Mouse (Mus musculus) Muller cell, postnatal 12 days (primary cell): ENCODE data around the gene Gm10160.
"Not testable (repeated sequence)": the region's sequence is repeated elsewhere in the genome, so short reads cannot be mapped to it uniquely, and the experiment has no call there.

Source experiments
- DNase-seq: peaks from one replicate; pipeline ENCODE4 v3.0.0-alpha.2; 2015; ENCODE audit errors: inconsistent ontology term

The Gm10160 gene

GRCm38 (mm10) chr7:81858236-81858635 is 2.6 kb upstream of the Gm10160 start:
- DNase-seq, result no peak

DNA sequence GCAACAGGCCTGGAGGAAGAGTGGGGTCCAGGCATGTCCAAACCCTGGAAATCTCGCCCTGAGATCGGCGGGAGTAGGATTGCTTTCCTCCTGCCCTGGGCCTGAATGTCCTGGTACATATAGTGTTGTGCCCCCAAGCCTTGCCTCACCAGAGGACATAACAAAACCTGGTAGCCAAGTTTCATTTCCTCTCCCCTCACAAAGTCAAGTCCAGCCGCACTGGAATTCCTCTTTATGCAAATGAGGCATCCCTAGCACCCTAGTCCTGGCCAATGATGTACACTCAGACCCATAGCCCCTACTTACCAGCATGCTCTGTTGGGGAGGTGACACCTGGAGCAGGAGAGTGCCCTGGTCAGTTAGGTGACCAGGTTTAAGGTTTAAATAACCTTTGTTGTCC is 627 bp upstream of the Gm10160 start:
- DNase-seq, result no peak

GRCm38 (mm10) chr7:81854568-81855307 is 856 bp downstream of the Gm10160 start:
- DNase-seq, result no peak

DNA sequence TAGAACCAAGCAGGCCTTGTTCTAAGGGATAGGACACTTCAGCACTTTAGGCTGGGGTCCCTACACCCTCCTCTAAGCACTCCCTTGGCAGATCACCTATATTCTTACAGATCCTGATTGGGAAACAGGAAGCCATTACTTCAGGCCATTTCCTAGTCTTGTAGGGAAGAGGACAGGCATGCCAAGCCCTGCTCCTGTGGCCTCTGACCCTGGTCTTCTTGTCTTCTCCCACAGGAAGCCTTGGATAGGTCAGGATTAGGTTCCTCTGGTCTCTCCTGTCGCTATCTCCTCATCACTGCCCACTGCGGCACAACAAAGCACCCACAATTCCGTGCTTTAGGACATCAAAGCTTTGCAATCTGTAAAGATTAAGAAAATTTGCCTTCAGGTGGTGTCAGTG is 3.9 kb downstream of the Gm10160 start:
- no peak for DNase-seq

GRCm38 (mm10) chr7:81850171-81850570 is 5.4 kb downstream of the Gm10160 start:
- no peak for DNase-seq

DNA sequence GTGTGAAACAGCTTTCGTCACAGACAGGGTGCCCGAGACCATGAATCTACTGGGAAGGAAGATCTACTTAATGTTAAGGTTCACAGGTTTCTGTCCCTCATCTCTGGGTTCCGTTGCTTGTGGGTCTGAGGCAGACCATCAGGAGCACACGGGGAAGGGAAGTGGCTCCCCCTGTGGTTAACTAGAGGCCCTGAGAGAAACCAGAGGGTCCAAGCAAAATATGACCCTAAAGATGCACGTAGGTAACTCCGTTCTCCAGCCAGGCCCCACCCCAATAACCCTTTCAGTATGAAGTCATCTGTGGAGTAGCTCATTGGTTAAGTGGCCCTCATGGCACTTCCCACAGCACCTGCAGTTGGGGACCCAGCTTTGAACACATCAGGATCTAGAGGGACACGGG is 6.0 kb downstream of the Gm10160 start:
- DNase-seq, result no peak

GRCm38 (mm10) chr7:81849214-81849613 is 6.4 kb downstream of the Gm10160 start:
- no peak for DNase-seq

GRCm38 (mm10) chr7:81847777-81848176 is 7.8 kb downstream of the Gm10160 start:
- DNase-seq, result no peak

DNA sequence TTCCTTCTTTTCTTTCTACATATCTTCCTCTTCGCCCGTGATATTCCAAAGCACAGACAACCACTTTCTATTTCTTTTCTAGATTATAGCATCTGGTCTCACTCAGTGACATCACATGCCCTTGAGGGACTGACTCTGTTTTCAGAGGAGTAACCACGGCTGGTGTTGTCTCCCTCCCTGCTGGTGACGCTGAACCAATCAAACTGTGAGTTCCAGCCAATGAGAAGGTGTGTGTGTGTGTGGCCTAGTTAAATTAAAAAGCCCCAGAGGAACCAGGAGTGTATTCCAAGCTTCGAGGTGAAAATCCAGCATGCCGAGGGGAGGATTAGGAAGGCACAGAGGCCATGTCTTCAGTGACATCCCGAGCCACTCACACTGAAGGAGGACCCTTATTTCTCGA is 8.6 kb downstream of the Gm10160 start:
- DNase-seq, result no peak

DNA sequence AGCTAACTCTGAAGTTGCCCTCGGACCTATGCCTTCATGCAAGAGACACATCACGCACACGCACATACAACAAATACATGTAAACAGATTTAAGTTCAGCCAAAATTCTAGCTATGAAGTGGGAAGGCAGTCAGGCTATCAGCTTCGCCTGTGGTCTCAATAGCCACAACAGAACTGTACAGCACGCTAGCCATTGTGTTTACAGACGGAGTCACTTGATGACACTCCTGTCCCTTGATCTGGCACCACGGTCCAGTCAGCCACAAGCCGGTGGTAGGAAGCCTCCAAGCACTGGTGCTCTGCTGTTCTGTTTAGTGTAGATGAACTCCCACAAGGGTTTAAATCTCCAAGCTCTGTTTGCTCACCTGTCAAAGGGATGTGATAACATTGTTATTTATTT is 9.6 kb downstream of the Gm10160 start:
- no peak for DNase-seq

- DNase-seq, result no peak
Measured at GRCm38 (mm10) chr7:81845313-81845712, 10.3 kb downstream of the Gm10160 start.

DNA sequence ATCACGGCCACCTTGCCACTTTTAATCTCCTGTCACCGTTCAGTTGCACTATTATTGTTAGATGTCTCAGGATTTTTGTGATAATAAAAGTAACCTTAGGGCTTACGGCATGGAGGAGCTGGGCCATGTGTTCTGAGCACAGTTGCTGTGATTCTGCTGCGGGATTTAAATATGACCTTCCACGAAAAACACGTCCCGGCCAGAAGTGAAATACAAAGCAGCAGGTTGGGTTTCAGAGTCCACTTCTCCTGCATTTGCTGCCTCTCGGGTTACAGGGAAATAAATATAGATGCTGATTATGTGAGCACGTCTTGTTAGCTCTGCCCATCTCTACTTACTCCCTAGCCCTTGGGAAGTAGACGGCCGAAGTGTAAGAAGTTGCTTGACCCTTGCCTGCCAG is 10.8 kb downstream of the Gm10160 start:
- DNase-seq, result no peak

DNA sequence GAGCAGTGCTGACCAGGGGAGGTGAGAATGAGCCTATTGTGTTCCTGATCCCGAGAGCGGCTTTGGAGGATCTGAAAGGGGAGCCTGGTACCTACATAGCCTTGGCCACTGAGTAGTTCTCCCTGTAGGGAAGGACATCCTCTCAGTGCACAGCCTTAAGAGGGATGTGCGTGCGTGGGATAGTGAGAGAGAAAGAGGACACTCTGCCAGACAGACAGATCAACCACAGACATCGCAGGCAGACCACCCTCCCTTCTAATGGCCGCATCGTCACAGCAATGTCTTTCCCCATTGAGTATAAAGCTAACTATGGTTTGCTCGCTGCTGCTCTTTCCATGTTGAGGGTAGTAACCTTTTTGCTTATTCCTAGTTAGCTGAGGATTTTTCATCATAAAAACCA is 11.7 kb downstream of the Gm10160 start:
- no peak for DNase-seq

DNA sequence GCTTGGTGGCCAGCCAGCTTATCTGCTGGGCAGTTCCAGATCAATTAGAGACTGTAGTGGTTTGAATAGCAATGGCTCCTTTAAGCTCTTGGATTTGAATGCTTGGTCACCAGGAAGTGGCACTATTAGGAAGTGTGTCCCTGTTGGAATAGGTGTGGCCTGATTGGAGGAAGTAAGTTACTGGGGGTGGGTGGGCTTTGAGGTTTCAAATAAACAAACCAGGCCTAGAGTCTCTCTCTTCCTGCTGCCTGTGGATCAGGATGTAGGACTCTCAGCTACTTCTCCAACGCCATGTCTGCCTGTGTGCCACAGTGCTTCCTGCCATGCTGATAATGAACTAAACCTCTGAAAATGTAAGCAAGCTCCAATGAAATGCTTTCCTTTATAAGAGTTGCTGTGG is 12.6 kb downstream of the Gm10160 start:
- no peak for DNase-seq

DNA sequence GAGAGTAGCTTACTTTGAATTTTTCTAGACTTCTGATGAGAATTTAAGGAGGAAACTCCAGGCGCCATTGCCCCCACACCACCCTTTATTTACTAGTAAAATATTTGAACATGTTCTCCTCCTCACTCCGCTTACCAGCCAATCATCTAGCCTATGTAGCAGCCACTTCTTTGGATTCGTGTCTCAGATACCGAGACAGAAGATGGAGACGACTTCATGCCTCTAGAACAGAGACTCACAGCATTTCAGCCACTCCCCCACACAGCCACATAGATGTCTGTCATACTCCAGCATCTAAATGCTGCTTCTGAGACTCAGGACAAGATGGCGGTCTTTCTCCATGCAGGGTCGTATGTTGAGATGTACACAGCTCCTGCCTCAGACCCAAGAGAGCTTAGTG is 13.5 kb downstream of the Gm10160 start:
- DNase-seq, result no peak

- DNase-seq, result no peak
Measured at GRCm38 (mm10) chr7:81841439-81841838, 14.2 kb downstream of the Gm10160 start.

DNA sequence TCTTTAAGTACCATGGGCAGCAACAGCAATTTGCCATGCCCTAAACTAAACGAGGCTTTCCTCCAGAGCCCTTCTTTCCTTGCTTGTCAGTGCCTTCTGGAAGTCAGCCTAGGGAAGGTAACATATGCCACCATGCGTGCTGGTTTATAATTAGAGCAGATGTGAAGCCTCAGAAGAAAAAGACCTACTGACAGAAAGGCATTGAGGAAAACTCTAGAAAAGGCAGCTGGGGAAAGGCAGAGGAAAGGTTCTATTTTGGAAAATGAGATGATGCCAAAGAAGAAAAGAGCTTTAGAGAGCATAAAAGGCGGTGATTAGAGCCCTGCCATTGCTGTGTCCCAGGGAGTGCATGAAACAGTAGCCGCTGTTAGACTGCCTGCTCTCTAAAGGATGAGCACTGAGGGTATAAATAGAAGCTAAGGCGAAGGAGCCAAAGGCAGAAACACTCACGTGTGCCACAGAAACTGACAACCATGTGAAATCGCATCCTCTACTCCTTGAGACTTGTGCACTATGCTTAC is 14.9 kb downstream of the Gm10160 start:
- no peak for DNase-seq

DNA sequence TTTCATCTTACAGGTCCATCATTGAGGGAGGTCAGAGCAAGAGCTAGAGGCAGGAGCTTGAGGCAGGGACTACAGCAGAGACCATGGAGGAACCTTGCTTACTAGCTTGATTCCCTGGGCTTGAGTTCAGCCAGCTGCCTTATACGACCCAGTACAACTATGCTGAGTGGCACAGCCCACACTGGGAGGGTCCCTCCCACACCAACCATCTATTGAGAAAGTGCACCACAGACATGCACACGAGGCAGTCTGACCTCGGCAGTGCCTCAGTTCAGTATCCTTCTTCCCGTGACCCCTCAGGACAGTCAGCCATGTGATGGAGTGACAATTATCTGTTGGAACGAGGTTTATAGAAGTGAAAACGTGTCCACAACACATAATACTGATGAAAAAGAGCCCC is 15.8 kb downstream of the Gm10160 start:
- DNase-seq, result no peak

GRCm38 (mm10) chr7:81837771-81838170 is 17.8 kb downstream of the Gm10160 start:
- not testable (repeated sequence) for DNase-seq

DNA sequence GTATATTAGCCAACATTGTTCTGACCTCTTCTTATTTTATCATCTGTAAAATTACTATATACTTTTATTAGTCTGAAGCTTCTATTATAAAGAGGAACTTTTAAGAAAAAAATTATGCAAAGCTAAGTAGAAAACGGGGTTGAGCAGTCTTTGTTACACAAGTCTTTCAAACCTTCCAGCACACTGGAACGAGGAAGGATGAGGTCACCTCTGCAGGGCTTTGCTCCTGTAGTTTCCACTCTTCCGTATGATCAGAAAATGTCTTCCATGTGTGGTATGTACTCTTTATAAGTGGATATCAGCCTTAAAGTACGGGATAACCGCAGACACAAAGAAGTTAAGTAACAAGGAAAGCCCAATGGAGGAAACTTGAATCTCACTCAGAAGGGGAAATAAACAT is 20.2 kb downstream of the Gm10160 start:
- no peak for DNase-seq

- no peak for DNase-seq
Measured at GRCm38 (mm10) chr7:81834847-81835246, 20.7 kb downstream of the Gm10160 start.

GRCm38 (mm10) chr7:81829379-81829894 is 26.2 kb downstream of the Gm10160 start, which contains the start of gene Btbd1:
Gene Btbd1, minus strand, starts transcription at chr7:81829431.
- DNase-seq, result peak; percentile 94

- peak; percentile 69 for DNase-seq
Measured at GRCm38 (mm10) chr7:81828681-81829378, 26.8 kb downstream of the Gm10160 start.
